Mouse (Mus musculus) CD4-positive helper T cell, adult 2 months (primary cell): Measurements from ENCODE around the gene Glg1.
"Not testable (repeated sequence)": the region's sequence is repeated elsewhere in the genome, so short reads cannot be mapped to it uniquely, and the experiment has no call there.

Source experiments
- DNase-seq: peaks from one replicate; pipeline ENCODE4 v3.0.0-alpha.2; 2012; ENCODE audit warnings: low read depth, missing footprints, low spot score

The Glg1 gene

DNA sequence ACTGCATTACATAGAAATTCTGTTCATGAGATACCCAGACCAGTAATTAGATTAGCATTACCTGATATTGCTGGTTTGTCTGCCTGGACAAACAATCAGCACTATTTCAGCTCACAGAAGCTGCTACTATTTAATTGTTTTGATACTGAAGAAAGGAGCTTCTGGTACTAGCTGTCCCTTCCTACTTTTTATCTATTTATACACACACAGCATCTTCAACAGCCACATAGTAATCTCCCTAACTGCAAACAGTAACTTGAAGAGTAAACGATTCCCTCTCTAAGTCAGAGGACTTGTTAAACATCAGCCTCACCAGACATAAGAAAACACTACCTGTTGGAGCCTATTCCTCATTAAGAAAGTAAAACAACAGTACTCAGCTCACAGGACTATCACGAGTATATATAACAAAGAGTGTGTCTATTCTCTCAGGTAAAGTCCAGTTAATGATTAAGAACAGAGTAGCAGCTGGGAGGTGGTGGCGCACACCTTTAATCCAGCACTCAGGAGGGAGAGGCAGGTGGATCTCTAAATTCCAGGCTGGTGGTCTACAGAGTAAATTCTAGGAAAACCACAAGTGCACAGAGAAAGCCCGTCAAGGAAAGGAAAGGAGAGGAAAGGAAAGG is 6.4 kb downstream of the Glg1 start:
- DNase-seq = no peak

DNA sequence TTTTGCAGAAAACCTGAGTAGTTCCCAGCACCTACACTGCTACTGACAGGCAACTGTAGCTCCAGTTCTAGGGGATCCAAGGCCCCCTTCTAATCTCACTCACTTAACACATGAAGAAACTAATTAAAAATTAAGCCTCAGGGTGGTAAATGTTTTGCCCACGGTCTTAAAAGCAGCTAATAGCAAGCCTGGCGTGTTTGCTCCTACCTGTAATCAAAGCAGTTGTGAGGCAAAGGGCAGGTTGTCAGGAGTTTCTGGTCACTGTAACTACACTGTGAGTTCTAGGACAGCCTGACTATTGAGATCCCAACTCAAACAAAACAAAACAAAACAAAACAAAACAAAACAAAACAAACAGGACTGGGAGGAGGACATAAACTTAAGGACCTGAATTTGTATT is 8.9 kb downstream of the Glg1 start:
- no peak for DNase-seq

GRCm38 (mm10) chr8:111248136-111248535 is 10.9 kb downstream of the Glg1 start:
- no peak for DNase-seq

DNA sequence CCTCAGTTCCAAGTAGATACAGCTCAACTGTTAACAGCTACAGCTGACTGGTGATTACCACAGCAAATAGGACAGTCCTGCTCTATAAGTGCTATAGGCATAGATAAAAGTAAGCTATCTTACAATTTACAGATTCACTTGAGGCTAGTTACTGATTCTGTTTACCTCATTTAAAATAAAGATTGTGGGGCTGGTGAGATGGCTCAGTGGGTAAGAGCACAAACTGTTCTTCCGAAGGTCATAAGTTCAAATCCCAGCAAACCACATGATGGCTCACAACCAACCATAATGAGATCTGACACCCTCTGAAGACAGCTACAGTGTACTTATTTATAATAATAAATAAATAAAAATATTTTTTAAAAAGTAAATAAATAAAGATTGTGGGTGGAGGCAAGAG is 12.2 kb downstream of the Glg1 start:
- not testable (repeated sequence) for DNase-seq

DNA sequence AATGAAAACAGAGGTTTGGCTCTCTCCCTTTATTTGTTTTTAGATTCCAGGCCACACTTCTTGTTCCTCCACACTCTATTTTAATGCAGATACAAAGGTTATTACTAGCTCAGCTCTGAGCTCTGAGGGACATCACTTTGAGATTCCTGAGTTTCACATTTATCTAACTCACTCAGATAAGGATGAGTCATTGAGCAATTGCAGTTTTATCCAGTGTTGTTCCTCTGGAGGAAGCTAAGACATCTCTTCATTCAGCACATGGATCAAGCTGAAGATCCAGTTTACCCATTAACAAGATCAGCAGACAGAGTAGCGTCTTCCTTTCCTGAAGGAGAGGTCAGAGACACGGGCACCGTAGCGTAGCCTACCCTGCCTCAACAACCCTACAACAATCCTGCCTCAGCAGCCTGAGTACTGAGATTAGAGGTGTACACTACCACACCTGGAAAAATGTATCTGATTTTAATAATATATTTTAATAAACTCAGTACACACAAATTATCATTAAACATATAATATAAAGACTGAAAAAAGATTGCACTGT is 12.7 kb downstream of the Glg1 start:
- DNase-seq = no peak

- no peak for DNase-seq
These were observed 21.7 kb downstream of the Glg1 start for GRCm38 (mm10) chr8:111237301-111237700.

- DNase-seq = no peak
These were observed 25.3 kb downstream of the Glg1 start for GRCm38 (mm10) chr8:111233730-111234129.

GRCm38 (mm10) chr8:111224153-111224552 is 34.9 kb downstream of the Glg1 start:
- DNase-seq = no peak

DNA sequence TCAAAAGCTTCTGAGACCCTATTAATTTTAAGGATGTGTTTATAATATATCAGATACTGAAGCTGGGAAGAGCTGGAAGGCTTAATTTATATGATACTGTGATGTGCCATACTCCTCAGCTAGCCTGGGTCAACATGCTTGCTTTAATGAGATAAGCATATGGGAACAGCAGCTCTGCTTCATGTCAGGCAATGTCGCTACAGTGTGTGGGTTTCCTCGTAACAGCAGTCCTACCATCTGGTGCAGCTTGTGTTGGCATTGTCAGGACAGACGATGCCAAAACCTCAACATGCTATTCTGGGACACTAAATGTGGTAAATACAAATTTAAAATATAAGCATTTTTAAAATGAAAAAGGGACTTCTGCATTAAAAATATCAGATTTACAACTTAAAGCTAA is 40.9 kb downstream of the Glg1 start:
- no peak for DNase-seq

DNA sequence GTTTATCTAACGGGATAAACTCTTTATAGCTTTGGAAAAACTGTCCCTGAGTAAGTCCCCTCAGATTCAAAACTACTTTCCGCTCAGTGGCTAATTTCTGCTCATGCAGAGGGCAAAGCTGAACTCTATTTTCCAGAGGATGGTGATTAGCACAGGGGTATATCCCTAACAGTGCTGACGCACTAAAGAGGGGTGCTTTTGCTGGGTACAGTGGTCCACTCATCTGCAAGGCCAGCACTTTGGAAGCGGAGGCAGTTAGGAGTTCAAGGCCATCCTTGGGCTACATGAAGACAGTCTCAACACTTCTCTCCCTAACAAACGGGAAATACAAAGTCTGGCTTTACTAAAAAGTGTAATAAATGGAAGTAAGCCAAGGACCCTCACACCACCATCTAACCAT is 45.6 kb downstream of the Glg1 start:
- DNase-seq = no peak

GRCm38 (mm10) chr8:111211180-111211579 is 47.8 kb downstream of the Glg1 start:
- no peak for DNase-seq

GRCm38 (mm10) chr8:111209874-111210273 is 49.1 kb downstream of the Glg1 start:
- DNase-seq = peak; percentile 5

DNA sequence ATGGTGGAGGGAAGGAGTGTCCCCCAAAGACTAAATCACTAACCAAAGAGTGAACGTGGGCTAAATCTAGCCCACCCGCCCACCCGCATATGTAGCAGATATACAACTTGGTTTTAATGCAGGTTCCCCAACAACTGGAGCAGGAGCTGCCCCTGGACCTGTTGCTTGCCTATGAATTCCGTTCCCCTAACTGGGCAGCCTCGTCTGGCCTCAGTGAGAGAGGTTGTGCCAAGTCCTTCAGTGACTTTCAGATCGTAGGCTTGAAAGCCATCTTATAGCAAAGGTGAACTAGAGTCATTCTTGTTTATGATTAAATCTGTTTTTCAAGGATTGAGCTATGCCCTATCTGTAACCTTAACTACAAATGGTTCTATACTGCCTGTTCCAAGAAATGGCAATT is 52.7 kb downstream of the Glg1 start:
- no peak for DNase-seq

DNA sequence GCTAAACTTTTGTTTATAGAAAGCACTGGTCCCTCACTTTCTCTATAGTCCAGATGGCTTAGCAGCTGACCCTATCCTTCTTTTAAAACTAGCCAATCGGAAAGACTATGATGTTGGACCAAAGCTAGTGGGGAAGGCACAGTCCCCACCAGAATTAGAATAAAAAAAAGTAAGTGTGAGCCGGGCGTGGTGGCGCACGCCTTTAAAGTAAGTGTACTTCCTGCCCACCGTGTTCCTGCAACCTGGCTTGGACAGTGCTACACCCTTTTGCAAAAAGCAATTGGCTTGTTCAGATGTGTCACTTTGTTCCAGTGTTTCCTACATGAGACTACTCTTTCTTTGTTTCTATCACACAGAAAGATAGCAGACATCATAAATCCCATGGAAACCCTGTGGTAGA is 54.0 kb downstream of the Glg1 start:
- DNase-seq = no peak

DNA sequence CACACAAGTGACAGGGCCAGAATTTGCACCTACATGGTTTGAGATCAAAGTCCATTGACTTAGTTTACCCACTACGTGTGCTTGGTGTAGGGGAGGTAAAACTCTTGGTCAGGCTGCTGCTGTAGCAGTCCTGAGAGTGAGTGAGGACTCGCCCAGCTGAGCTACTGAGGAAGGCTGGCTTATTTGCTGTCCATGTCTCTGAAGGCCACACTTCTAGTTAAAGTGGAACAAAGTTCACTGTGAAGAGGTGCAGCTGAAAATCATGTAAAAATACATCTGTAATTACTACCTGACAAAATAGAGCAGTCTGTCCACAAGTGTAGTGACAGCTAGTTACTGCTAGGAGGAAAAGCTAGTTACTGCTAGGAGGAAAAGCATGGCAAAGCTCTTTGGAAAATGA is 55.7 kb downstream of the Glg1 start:
- no peak for DNase-seq

DNA sequence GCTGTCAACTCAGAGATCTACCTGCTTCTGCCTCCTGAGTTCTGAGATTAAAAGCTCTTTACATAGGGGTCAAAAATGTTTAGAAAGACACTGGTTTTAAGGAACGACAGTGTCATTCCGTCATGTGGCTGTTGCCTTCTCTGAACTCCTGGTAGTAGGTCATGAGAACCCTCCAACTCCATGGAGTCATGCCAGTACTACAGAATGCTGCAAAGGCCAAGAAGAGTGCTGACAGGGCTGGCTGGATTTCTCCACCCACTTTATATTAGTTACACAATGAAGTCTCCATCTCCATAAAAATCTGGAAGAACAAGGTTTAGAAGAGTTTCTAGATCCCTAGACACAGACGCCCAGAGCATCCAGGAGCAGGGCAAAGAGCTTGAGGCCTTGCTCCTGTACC is 61.0 kb downstream of the Glg1 start:
- no peak for DNase-seq

GRCm38 (mm10) chr8:111196181-111196580 is 62.8 kb downstream of the Glg1 start:
- DNase-seq = no peak

GRCm38 (mm10) chr8:111188594-111189211 is 70.3 kb downstream of the Glg1 start:
- DNase-seq = no peak

DNA sequence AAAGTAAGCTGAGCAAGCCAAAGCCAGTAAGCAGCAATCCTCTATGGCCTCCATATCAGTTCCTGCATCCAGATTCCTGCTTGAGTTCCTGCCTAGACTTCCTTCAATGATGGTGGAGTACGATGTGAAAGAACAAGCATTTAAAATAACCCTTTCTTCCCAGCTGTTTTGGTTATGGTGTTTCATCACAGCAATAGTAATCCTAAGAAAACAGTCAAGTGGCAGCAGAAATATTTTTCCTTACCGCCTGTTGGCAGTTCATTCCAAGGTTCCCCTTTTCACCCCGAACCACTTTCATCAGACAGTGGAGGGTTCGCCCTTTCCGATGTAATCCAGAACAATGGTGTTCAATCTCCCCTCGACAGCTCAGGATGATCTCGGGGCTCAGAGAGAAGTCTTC is 71.5 kb downstream of the Glg1 start:
- DNase-seq = no peak

DNA sequence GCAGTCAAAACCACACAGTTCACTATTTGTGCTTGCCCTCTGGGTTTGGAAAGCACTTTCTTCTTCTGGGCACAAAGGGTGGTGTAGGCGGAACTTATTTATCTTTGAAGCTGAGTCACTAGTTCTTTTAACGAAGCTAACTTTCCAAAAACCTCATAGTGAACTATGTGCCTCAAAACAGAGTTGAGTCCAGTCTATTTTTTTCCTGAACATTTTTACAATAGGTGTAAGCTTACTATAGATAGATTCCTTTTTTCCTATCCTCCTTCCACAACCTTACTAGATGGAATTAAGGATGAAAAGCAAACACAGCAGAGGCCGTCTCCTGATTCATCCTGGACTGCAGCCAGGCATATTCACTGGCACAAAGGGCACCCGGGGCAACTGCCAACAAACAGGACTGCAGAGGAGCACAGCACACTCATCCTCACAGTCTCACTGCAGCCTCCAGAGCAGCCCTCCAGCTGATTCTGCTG is 73.5 kb downstream of the Glg1 start:
- DNase-seq = no peak

- DNase-seq = no peak
These were observed 87.4 kb downstream of the Glg1 start for GRCm38 (mm10) chr8:111171661-111172060.

- DNase-seq = peak; percentile 28
These were observed 101.4 kb downstream of the Glg1 start for GRCm38 (mm10) chr8:111157617-111158016.

DNA sequence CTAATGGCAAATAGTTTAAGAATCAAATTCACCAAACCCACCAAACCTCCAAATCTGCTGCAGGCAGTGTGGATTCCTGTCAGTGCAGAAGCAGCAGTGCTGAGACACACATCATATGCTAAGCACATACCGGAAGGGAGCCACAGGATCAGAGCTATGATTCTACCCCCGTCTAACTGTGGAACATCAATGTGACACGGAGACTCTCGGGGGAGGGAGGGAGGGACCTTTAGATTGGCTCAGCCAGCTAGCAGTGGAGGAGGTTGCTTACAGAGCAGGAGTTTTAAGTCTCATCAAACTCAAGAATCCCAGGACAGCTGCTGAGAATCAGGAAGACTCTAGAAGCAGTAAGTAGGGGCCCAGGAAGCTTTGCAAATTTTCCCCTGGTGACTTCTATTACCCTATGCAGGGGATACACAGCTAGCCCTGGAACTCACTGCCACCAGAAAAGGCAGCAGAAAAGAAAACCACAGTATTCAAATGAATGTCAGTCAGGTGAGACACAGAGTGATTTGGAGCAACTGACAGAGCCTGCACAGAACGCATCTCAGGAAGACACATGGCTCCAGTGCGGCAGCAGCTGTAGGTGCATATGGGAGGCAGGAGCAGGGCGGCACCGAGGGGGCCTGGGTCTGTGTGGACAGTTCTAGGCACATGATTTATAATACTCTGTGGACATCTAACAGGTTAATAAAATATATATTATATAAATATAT is 103.1 kb downstream of the Glg1 start:
- DNase-seq = no peak
